Mouse (Mus musculus): ENCODE measurements around the gene Olfr948.

Gene Olfr948

DNA sequence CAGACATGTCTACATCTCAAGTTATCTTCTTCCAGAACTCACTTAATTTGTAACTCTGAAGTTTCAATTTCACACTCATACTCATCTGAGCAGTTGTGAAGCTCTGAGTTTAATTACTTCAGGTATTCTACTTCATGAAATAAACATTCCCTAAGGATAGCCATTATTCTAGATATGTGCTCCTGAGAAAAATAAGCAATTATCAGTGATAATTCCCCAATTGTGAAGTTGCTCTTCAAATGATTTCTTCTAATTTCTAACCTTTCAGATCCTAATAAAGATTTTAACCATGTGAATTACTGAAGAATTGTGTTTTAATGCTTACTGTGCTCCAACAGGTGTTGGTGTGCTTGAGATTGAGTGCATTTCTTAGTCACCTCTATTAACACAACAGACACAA, at the start of gene Olfr948:
Olfr948 (minus strand) TSS at position 101 of the 400 bp plus-strand sequence.
- no peak for DNase-seq (ENCODE audit: low read depth, low spot score)

DNA sequence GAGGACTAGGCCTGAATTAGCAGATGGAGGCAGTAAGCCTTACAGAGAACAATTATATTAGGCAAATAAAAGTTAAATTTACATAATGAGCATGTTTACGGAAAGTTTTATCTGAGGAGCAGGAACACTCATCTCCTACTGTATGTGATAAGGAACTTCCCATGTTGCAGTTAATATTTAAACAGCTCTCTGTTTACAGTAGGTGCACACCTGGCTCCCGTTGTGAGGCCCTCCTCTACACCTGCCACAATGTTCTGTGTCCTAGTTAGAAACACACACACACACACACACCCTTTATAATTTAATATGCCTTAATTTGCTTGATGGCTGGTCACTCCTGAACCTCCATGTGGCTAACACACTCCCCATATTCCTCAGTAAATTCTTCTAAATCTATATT, 38.7 kb downstream of the Olfr948 start:
- no peak for DNase-seq (ENCODE audit: low read depth, low spot score)

DNA sequence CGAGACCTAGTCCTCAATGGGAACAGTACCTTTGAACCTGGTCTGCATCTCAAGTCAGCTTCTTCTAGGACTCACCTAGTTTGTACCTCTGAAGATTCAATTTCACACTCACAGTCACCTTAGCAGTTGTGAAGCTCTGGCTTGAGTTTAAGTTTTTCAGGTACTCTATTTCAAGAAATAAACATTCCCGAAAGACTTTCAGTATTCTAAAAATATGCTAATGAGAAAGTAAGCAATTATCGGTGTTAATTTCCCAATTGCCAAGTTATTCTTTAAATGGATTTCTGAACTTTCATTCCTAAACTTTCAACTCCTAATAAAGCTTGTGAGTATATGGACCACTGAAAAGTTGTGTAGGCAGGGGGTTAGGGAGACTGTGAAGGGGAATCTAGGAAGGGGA, 49.1 kb downstream of the Olfr948 start, which contains the start of gene Olfr945:
Olfr945 (minus strand) TSS at position 101 of the 400 bp plus-strand sequence.
- DNase-seq (ENCODE audit: low read depth, low spot score) = no peak
